Comparison of ENCODE assay signal across 10 mouse cellular contexts in the genomic region with DNA sequence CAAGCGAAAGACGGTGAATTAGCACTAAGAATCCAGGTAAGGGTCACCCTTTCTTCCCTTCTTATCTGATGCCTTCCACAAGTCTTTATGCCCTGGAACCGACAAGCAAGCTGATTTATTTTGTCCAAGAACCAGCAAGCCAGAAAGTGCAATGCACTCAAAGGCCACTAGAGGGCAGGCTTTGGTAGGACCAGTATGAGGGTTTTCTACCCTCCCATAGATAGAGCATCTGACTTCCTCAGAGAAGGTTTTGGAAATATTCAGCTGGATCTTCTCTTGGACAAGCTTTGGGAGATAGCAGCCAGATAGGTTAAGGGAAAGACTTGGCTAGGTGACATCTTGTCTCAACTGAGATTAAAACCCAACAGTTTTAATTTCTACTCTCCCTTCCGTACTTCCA. TPM values are rescaled to one million over a fixed set of nuclear protein-coding genes. Genes with fewer than 3 reads are reported as not detected.
DNase-seq lines count a peak whose midpoint lies in the region; ATAC-seq and TF ChIP-seq lines count a peak whose summit lies in the region.
"Had no signal": no experiment of that assay in that cellular context is flagged by ENCODE, and none has a peak within 500 bp of the region (broad histone marks: within the 10 kb centered on the region; RNA-seq: fewer than 3 reads in every experiment).

No protein-coding gene starts in this region.

- TF ChIP-seq POLR2A in liver, adult 2 months (IDR thresholded peaks at IDR 0.05; ENCODE audit: extremely low read depth, insufficient read depth, low read length): no peak

- peak; percentile 45 for DNase-seq in liver, adult 2 months (ENCODE audit: extremely low read depth, low read depth, low spot score)
- DNase-seq in adrenal gland, adult 18-20 months (ENCODE audit: low spot score in 2 of 2): peak; percentile 67 to 70
- peak; percentile 30 for DNase-seq in embryonic facial prominence, embryonic 14.5 days (ENCODE audit: low spot score)
- DNase-seq in kidney, postnatal 25 days: peak; percentile 76 to 85
- peak; percentile 87 for DNase-seq in lung, embryonic 14.5 days
- DNase-seq in right cerebral cortex, postnatal 4 days: peak; percentile 47

- H3K4me2 ChIP-seq in liver, embryonic 12.5 days: no peak overlapping the region
- H3K4me2 ChIP-seq in embryonic facial prominence, embryonic 14.5 days (ENCODE audit: low read depth, low read length): no peak overlapping the region
- no peak overlapping the region for H3K4me2 ChIP-seq in lung, embryonic 14.5 days
- H3K4me2 ChIP-seq: neural tube, embryonic 13.5 days had no signal

- H3K4me1 ChIP-seq in liver, adult 2 months (ENCODE audit: control insufficient read depth, insufficient read depth, low read length): peaks cover 3% of the 10 kb centered on the region; the same call in 1 of the 2 replicates
- peaks cover 32% of the 10 kb centered on the region; the same call in 1 of the 2 replicates for H3K4me1 ChIP-seq in liver, embryonic 12.5 days
- H3K4me1 ChIP-seq in embryonic facial prominence, embryonic 14.5 days (ENCODE audit: control insufficient read depth, insufficient read depth, low read length): no peaks in the 10 kb centered on the region
- 0 out of 2 replicates have a peak, but pooled peaks cover 6% of the 10 kb centered on the region for H3K4me1 ChIP-seq in lung, embryonic 14.5 days (ENCODE audit: insufficient read depth)
- H3K4me1 ChIP-seq: neural tube, embryonic 13.5 days had no signal

- no peak overlapping the region for H3K4me3 ChIP-seq in liver, adult 2 months (ENCODE audit: insufficient read depth, low read depth, low read length)
- H3K4me3 ChIP-seq in liver, embryonic 12.5 days: no peak overlapping the region
- no peak overlapping the region for H3K4me3 ChIP-seq in embryonic facial prominence, embryonic 14.5 days (ENCODE audit: low read depth, low read length)
- no peak overlapping the region for H3K4me3 ChIP-seq in lung, embryonic 14.5 days (ENCODE audit: low read depth, low read length)
- H3K4me3 ChIP-seq: erythroblast, embryonic 14.5 days; neural tube, embryonic 13.5 days had no signal

- H3K36me3 ChIP-seq in liver, adult 2 months (ENCODE audit: control insufficient read depth, insufficient read depth, low read length): no peaks in the 10 kb centered on the region
- peaks cover 6% of the 10 kb centered on the region for H3K36me3 ChIP-seq in liver, embryonic 12.5 days
- H3K36me3 ChIP-seq in embryonic facial prominence, embryonic 14.5 days (ENCODE audit: control insufficient read depth, insufficient read depth, low read length): no peaks in the 10 kb centered on the region
- H3K36me3 ChIP-seq in lung, embryonic 14.5 days (ENCODE audit: insufficient read depth): 0 out of 2 replicates have a peak, but pooled peaks cover 8% of the 10 kb centered on the region
- H3K36me3 ChIP-seq: neural tube, embryonic 13.5 days had no signal

- no peak overlapping the region for H3K27ac ChIP-seq in liver, adult 2 months (replicated peaks; ENCODE audit: insufficient read depth, low read depth, low read length)
- no peak overlapping the region for H3K27ac ChIP-seq in liver, embryonic 12.5 days
- no peak overlapping the region for H3K27ac ChIP-seq in embryonic facial prominence, embryonic 14.5 days (replicated peaks; ENCODE audit: low read depth, low read length)
- no peak overlapping the region for H3K27ac ChIP-seq in lung, embryonic 14.5 days (ENCODE audit: low read depth)
- H3K27ac ChIP-seq: neural tube, embryonic 13.5 days had no signal

- H3K9ac ChIP-seq in liver, adult 2 months (ENCODE audit: low read depth, low read length): no peak overlapping the region
- H3K9ac ChIP-seq in liver, embryonic 12.5 days: no peak overlapping the region
- no peak overlapping the region for H3K9ac ChIP-seq in embryonic facial prominence, embryonic 14.5 days (ENCODE audit: low read depth, low read length)
- no peak overlapping the region for H3K9ac ChIP-seq in lung, embryonic 14.5 days
- H3K9ac ChIP-seq: neural tube, embryonic 13.5 days had no signal

- H3K9me3 ChIP-seq in liver, embryonic 12.5 days (replicated peaks): no peaks in the 10 kb centered on the region
- no peaks in the 10 kb centered on the region for H3K9me3 ChIP-seq in embryonic facial prominence, embryonic 14.5 days (ENCODE audit: control insufficient read depth, low read length)
- H3K9me3 ChIP-seq in lung, embryonic 14.5 days (ENCODE audit: low read depth, low read length): no peaks in the 10 kb centered on the region
- H3K9me3 ChIP-seq: neural tube, embryonic 13.5 days had no signal

- H3K27me3 ChIP-seq in liver, adult 2 months (ENCODE audit: control insufficient read depth, insufficient read depth, low read length): no peaks in the 10 kb centered on the region
- no peaks in the 10 kb centered on the region for H3K27me3 ChIP-seq in liver, embryonic 12.5 days (replicated peaks)
- H3K27me3 ChIP-seq in embryonic facial prominence, embryonic 14.5 days (replicated peaks; ENCODE audit: control insufficient read depth, insufficient read depth, low read length): no peaks in the 10 kb centered on the region
- H3K27me3 ChIP-seq in lung, embryonic 14.5 days (ENCODE audit: insufficient read depth, low read length): no peaks in the 10 kb centered on the region
- H3K27me3 ChIP-seq: neural tube, embryonic 13.5 days had no signal

- no peaks in the 10 kb centered on the region for H3K79me2 ChIP-seq in liver, adult 2 months (ENCODE audit: control insufficient read depth, insufficient read depth, low read length)

- no peak for ATAC-seq in liver, embryonic 12.5 days
- no peak for ATAC-seq in embryonic facial prominence, embryonic 14.5 days (ENCODE audit: low read depth)
- ATAC-seq in lung, embryonic 14.5 days (ENCODE audit: insufficient read depth): no peak
- no peak for ATAC-seq in granulocyte monocyte progenitor cell, adult 5-6 weeks (replicated peaks; ENCODE audit: poor library complexity, severe bottlenecking)

- WGBS in liver, adult 2 months: 38% methylated on average over 4 of the region's 4 CpGs
- WGBS in liver, embryonic 12.5 days (ENCODE audit: insufficient replicate concordance): 42% methylated on average over 4 of the region's 4 CpGs
- 36% methylated on average over 4 of the region's 4 CpGs for WGBS in embryonic facial prominence, embryonic 14.5 days
- 26% methylated on average over 4 of the region's 4 CpGs for WGBS in lung, embryonic 14.5 days

- TF ChIP-seq CTCF in liver, adult 2 months (IDR thresholded peaks at IDR 0.05; ENCODE audit: low read depth, low read length): peak; percentile 54; the same call in 1 of the 2 replicates
- TF ChIP-seq CTCF in lung, embryonic 14.5 days (IDR thresholded peaks at IDR 0.05; ENCODE audit: low read depth): peak; percentile 85

RNA-seq across cellular contexts. Expression of gene Elf4, which starts 39.9 kb away (rescaled TPM):
- total RNA-seq in liver, adult 2 months (2014; rRNA removed): 0.46 and 0.67 TPM in 2 replicates
- 0.57 and 1.5 TPM in 2 replicates for polyA plus RNA-seq in liver, adult 2 months (2012; rRNA removed)
- polyA plus RNA-seq in liver, embryonic 12.5 days (2016; fragmentation: Nextera tagmentation; extraction: Ambion mirVana): 4.0 and 4.3 TPM in 2 replicates
- total RNA-seq in adrenal gland, adult 18-20 months (2021): 10 to 100 TPM in 1 of 2 experiments, 1 to 10 TPM in 1; 9.9 to 14.6 TPM
- 11.5 and 12.7 TPM in 2 replicates for polyA plus RNA-seq in embryonic facial prominence, embryonic 14.5 days (2014; fragmentation: Nextera tagmentation; extraction: Ambion mirVana)
- 9.6 and 10.5 TPM in 2 replicates for polyA plus RNA-seq in lung, embryonic 14.5 days (2014; fragmentation: Nextera tagmentation; extraction: Ambion mirVana)
- total RNA-seq in granulocyte monocyte progenitor cell, adult 5-6 weeks (2014; fragmentation: Nextera tagmentation): 45.1 and 47.2 TPM in 2 replicates
- total RNA-seq in granulocyte monocyte progenitor cell, adult 5-6 weeks (2017): 12.7 and 13.8 TPM in 2 replicates

Comparison
In these comparisons a context has a peak if more than half of its experiments do, and no peak if none do; other contexts are left out.
1. DNase-seq: peak in every context shown above with its lines; median percentile 87 in lung, embryonic 14.5 days; 80 in kidney, postnatal 25 days; 68 in adrenal gland, adult 18-20 months; 47 in right cerebral cortex, postnatal 4 days; 45 in liver, adult 2 months; 30 in embryonic facial prominence, embryonic 14.5 days.